Mouse (Mus musculus) liver, embryonic 14.5 days (tissue): ENCODE data around the gene Atp6v0a4.

Source experiments
- CTCF ChIP-seq: IDR thresholded peaks from 2 replicates; pipeline ENCODE4 v1.5.1; 2016; ENCODE audit warnings: antibody characterized with exemption, low read depth, control low read depth
- EP300 ChIP-seq: IDR thresholded peaks from 2 replicates; pipeline ENCODE4 v1.6.1; 2016; ENCODE audit warnings: antibody characterized with exemption, low read depth

DNA sequence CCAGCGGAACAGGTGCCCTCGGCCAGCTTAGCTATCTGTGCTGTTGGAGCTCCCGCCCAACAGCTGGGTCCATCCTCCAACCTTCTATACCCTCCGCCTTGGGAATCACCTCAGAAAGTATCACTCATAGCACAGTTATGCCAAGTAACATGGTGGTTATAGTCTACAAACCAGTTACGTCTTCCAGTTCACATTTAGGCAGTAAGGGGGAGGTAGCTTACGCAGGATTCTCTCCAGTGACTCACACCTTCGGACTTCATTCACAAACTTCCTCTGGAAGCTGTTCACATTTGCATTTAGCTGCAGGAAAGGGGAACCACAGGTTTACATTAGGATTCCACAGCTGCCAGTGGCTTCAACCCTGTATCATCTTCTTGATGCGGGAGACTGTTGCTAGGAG is 31.8 kb downstream of the Atp6v0a4 start:
- no peak for TF ChIP-seq CTCF
- TF ChIP-seq EP300: no peak
